Comparison of ENCODE assay signal across 8 mouse cellular contexts in the genomic region with DNA sequence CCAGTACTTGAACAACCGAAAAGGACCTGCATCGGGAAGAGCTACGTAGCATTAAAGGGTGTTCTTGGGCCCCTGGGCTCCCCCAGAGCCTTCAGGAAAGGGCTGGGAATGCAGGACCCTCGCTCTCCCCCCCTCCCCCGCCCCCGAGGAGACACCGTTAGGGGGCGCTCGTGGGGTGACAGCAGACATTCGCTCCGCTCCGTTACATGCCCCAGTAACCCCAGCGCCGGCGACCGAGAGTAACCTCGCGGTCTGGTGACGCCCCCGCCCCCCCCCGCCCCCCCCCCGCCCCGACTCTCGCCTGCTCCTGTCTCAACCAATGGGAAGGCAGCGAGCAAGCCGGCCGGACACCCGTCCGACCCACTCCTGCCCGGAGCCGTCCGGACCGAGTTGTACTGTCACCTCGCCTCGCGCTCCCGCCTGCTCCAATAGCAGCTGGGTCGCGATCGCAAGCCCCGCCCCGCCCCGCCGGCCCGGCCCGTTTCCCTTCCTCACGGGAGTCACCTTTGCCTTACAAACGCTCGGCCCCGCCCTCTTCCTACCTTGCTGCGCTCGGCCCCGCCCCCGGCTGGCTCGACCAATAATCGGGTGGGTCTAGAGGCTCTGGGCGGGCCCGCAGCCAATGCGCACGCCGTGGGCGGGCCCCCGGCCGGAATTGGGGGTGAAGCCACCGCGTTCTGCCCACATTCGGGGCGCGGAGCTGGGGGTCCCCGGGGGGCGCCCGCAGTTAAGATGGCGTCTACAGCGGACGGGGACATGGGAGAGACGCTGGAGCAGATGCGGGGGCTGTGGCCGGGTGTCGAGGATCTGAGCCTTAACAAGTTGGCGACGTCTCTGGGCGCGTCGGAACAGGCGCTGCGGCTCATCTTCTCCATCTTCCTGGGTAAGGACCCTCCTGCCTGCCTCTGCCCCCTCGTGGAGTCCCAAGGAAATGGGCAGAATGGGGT. TPM values are rescaled to one million over a fixed set of nuclear protein-coding genes. Genes with fewer than 3 reads are reported as not detected.
DNase-seq lines count a peak whose midpoint lies in the region; ATAC-seq lines count a peak whose summit lies in the region.

A gene (plus strand): TSS at position 551 of the 947 bp plus-strand sequence.

- peak within 1 kb of the TSS; percentile 84 for H3K4me2 ChIP-seq in hindbrain, embryonic 15.5 days

- peaks cover 16% of the 10 kb centered on the region for H3K4me1 ChIP-seq in hindbrain, embryonic 15.5 days (replicated peaks)

- peak; percentile 98 for ATAC-seq in hindbrain, embryonic 15.5 days (ENCODE audit: low FRiP score, low read depth)

- DNase-seq in T-cell, adult 2 months (ENCODE audit: low spot score) = peak; percentile 99
- DNase-seq in cerebellum, postnatal 36 days = peak; percentile 99 to 100
- DNase-seq in frontal cortex, postnatal 36 days (ENCODE audit: low spot score in 2 of 2) = peak; percentile 96 to 97
- peak; percentile 96 for DNase-seq in left cerebral cortex, adult 11 months (ENCODE audit: low spot score)
- DNase-seq in lung, postnatal 4 days = peak; percentile 99
- peak; percentile 96 for DNase-seq in retina, postnatal 7 days (ENCODE audit: low read depth, low spot score)
- peak; percentile 99 for DNase-seq in urinary bladder, adult 2 months (ENCODE audit: low spot score)

- peak within 1 kb of the TSS; percentile 56 for H3K9ac ChIP-seq in hindbrain, embryonic 15.5 days

- H3K27me3 ChIP-seq in hindbrain, embryonic 15.5 days = no peaks in the 10 kb centered on the region

- under 1% methylated on average over 76 of the region's 87 CpGs for WGBS in hindbrain, embryonic 15.5 days

- H3K27ac ChIP-seq in hindbrain, embryonic 15.5 days (replicated peaks) = peak within 1 kb of the TSS; percentile 86

- peak within 1 kb of the TSS; percentile 59 for H3K4me3 ChIP-seq in hindbrain, embryonic 15.5 days

- no peaks in the 10 kb centered on the region for H3K9me3 ChIP-seq in hindbrain, embryonic 15.5 days

- no peaks in the 10 kb centered on the region for H3K36me3 ChIP-seq in hindbrain, embryonic 15.5 days

RNA-seq across cellular contexts. Expression of the gene that starts here (rescaled TPM):
- polyA plus RNA-seq in hindbrain, embryonic 15.5 days (2015; fragmentation: Nextera tagmentation; extraction: Ambion mirVana) = 46.7 and 49.9 TPM in 2 replicates
- polyA plus RNA-seq in urinary bladder, adult 2 months (2012; rRNA removed) = 84.5 and 91.6 TPM in 2 replicates

Comparison
In these comparisons a context has a peak if more than half of its experiments do, and no peak if none do; other contexts are left out.
1. Peak in every context shown above with its lines: DNase-seq, ATAC-seq, H3K4me3 ChIP-seq and H3K27ac ChIP-seq.